In genomic region chr7:49805618-49806017, GRCm38 (mm10) we compare ENCODE assay signal across 27 mouse cellular contexts. TPM values are rescaled to one million over a fixed set of nuclear protein-coding genes. Genes with fewer than 3 reads are reported as not detected.
DNase-seq lines count a peak whose midpoint lies in the region; ATAC-seq and TF ChIP-seq lines count a peak whose summit lies in the region.
"Had no signal": no experiment of that assay in that cellular context is flagged by ENCODE, and none has a peak within 500 bp of the region (broad histone marks: within the 10 kb centered on the region; RNA-seq: fewer than 3 reads in every experiment).

No protein-coding gene starts in this region.

- ATAC-seq in liver, embryonic 12.5 days = peak; percentile 65
- ATAC-seq in liver, embryonic 14.5 days (ENCODE audit: insufficient read depth) = peak; percentile 56
- no peak for ATAC-seq in hindbrain, embryonic 12.5 days (ENCODE audit: low FRiP score)
- ATAC-seq: forebrain, embryonic 14.5 days; Patski had no signal

- no peak overlapping the region for H3K9ac ChIP-seq in liver, embryonic 12.5 days
- H3K9ac ChIP-seq in liver, embryonic 14.5 days (replicated peaks) = no peak overlapping the region
- H3K9ac ChIP-seq in hindbrain, embryonic 12.5 days = no peak overlapping the region
- H3K9ac ChIP-seq: embryonic facial prominence, embryonic 15.5 days; hindbrain, embryonic 15.5 days; lung, embryonic 15.5 days; neural tube, embryonic 15.5 days had no signal

- peak overlapping the region; percentile 6; the same call in 1 of the 2 replicates for H3K4me2 ChIP-seq in liver, embryonic 12.5 days
- H3K4me2 ChIP-seq in liver, embryonic 14.5 days (ENCODE audit: low read depth) = 0 out of 2 replicates have a peak overlapping the region, but pooled peaks have one; percentile 3
- H3K4me2 ChIP-seq in hindbrain, embryonic 12.5 days (replicated peaks) = no peak overlapping the region
- H3K4me2 ChIP-seq: embryonic facial prominence, embryonic 15.5 days; heart, embryonic 11.5 days; hindbrain, embryonic 15.5 days; lung, embryonic 15.5 days; neural tube, embryonic 15.5 days had no signal

- 0 out of 2 replicates have a peak overlapping the region, but pooled peaks have one; percentile 58 for H3K27ac ChIP-seq in liver, embryonic 12.5 days
- no peak overlapping the region for H3K27ac ChIP-seq in liver, embryonic 14.5 days
- H3K27ac ChIP-seq in hindbrain, embryonic 12.5 days = no peak overlapping the region
- H3K27ac ChIP-seq: embryonic facial prominence, embryonic 10.5 days; embryonic facial prominence, embryonic 15.5 days; hindbrain, embryonic 15.5 days; kidney, postnatal 0 days; lung, embryonic 15.5 days; neural tube, embryonic 15.5 days had no signal

- peak; percentile 61 for TF ChIP-seq EP300 in liver, embryonic 14.5 days (IDR thresholded peaks at IDR 0.05; ENCODE audit: low read depth)

- TF ChIP-seq CTCF in liver, embryonic 14.5 days (IDR thresholded peaks at IDR 0.05; ENCODE audit: low read depth) = no peak

- WGBS in liver, embryonic 12.5 days (ENCODE audit: insufficient replicate concordance) = 25% methylated on average over 3 of the region's 3 CpGs
- WGBS in liver, embryonic 14.5 days (ENCODE audit: insufficient replicate concordance) = 15% methylated on average over 3 of the region's 3 CpGs
- WGBS in hindbrain, embryonic 12.5 days = 77% methylated on average over 3 of the region's 3 CpGs

- no peak overlapping the region for H3K4me3 ChIP-seq in liver, embryonic 12.5 days
- H3K4me3 ChIP-seq in liver, embryonic 14.5 days (ENCODE audit: insufficient read depth in 1 of 2, low read depth in 2 of 2, low read length in 2 of 2) = no peak overlapping the region
- H3K4me3 ChIP-seq in hindbrain, embryonic 12.5 days = no peak overlapping the region
- H3K4me3 ChIP-seq: embryonic facial prominence, embryonic 10.5 days; embryonic facial prominence, embryonic 15.5 days; hindbrain, embryonic 15.5 days; lung, embryonic 15.5 days; megakaryocyte, embryonic 14.5 days; neural tube, embryonic 15.5 days had no signal

- no peak for DNase-seq in liver
- DNase-seq in c-Kit-positive CD71-positive TER-119-negative erythroid progenitor cells, embryonic 14.5 days (ENCODE audit: low read depth) = peak; percentile 36
- no peak for DNase-seq in liver, embryonic 14.5 days (ENCODE audit: low read depth in 3 of 3, low spot score in 3 of 3)
- DNase-seq in adipocyte (ENCODE audit: low spot score) = no peak
- DNase-seq: adrenal gland, postnatal 25 days; cerebellum, adult 8-10 months; cerebellum, postnatal 25 days; gastrocnemius, postnatal 14 days; kidney, adult 2 months; layer of hippocampus, postnatal 36 days; midbrain, embryonic 14.5 days; retina, postnatal 1 day; right cerebral cortex, postnatal 14 days; thymus, postnatal 4 days had no signal

- H3K9me3 ChIP-seq in liver, embryonic 12.5 days (replicated peaks) = no peaks in the 10 kb centered on the region
- H3K9me3 ChIP-seq in liver, embryonic 14.5 days (ENCODE audit: control insufficient read depth, low read length) = no peaks in the 10 kb centered on the region
- no peaks in the 10 kb centered on the region for H3K9me3 ChIP-seq in hindbrain, embryonic 12.5 days (replicated peaks)
- H3K9me3 ChIP-seq: embryonic facial prominence, embryonic 10.5 days; embryonic facial prominence, embryonic 15.5 days; hindbrain, embryonic 15.5 days; lung, embryonic 15.5 days; megakaryocyte, embryonic 14.5 days; neural tube, embryonic 15.5 days had no signal

- peaks cover 41% of the 10 kb centered on the region for H3K4me1 ChIP-seq in liver, embryonic 12.5 days
- H3K4me1 ChIP-seq in liver, embryonic 14.5 days (replicated peaks; ENCODE audit: control insufficient read depth in 2 of 2, insufficient read depth in 2 of 2, low read length in 1 of 2) = peaks cover 13 to 16% of the 10 kb centered on the region in 2 experiments
- 0 out of 2 replicates have a peak, but pooled peaks cover 2% of the 10 kb centered on the region for H3K4me1 ChIP-seq in hindbrain, embryonic 12.5 days
- H3K4me1 ChIP-seq: embryonic facial prominence, embryonic 10.5 days; embryonic facial prominence, embryonic 15.5 days; hindbrain, embryonic 15.5 days; lung, embryonic 15.5 days had no signal

- peaks cover 64% of the 10 kb centered on the region for H3K36me3 ChIP-seq in liver, embryonic 12.5 days
- peaks cover 16% of the 10 kb centered on the region for H3K36me3 ChIP-seq in liver, embryonic 14.5 days (replicated peaks; ENCODE audit: control insufficient read depth, insufficient read depth, low read depth)
- no peaks in the 10 kb centered on the region; the same call in none of the 2 replicates for H3K36me3 ChIP-seq in hindbrain, embryonic 12.5 days
- H3K36me3 ChIP-seq: hindbrain, embryonic 15.5 days had no signal

- H3K27me3 ChIP-seq in liver, embryonic 12.5 days (replicated peaks) = no peaks in the 10 kb centered on the region
- no peaks in the 10 kb centered on the region for H3K27me3 ChIP-seq in liver, embryonic 14.5 days (ENCODE audit: control insufficient read depth, insufficient read depth, low read length)
- H3K27me3 ChIP-seq in hindbrain, embryonic 12.5 days = no peaks in the 10 kb centered on the region
- H3K27me3 ChIP-seq: CH12.LX; embryonic facial prominence, embryonic 15.5 days; hindbrain, embryonic 15.5 days; lung, embryonic 15.5 days; megakaryocyte, embryonic 14.5 days; neural tube, embryonic 15.5 days; Patski had no signal

RNA-seq across cellular contexts. Expression of gene Prmt3, which starts 27.5 kb away (rescaled TPM):
- 46.1 and 48.0 TPM in 2 replicates for polyA plus RNA-seq in liver, embryonic 12.5 days (2016; fragmentation: Nextera tagmentation; extraction: Ambion mirVana)
- 9.2 and 12.2 TPM in 2 replicates for polyA plus RNA-seq in liver, embryonic 14.5 days (2012; rRNA removed)
- 20.1 and 25.7 TPM in 2 replicates for polyA plus RNA-seq in liver, embryonic 14.5 days (2014; fragmentation: Nextera tagmentation; extraction: Ambion mirVana)
- 53.1 and 56.2 TPM in 2 replicates for polyA plus RNA-seq in hindbrain, embryonic 12.5 days (2016; fragmentation: Nextera tagmentation; extraction: Ambion mirVana)

RNA-seq across cellular contexts. Expression of gene Htatip2, which starts 46.7 kb away (rescaled TPM):
- polyA plus RNA-seq in liver, embryonic 12.5 days (2016; fragmentation: Nextera tagmentation; extraction: Ambion mirVana) = 37.0 and 37.7 TPM in 2 replicates
- polyA plus RNA-seq in liver, embryonic 14.5 days (2012; rRNA removed) = 10.8 and 17.3 TPM in 2 replicates
- 26.2 and 28.6 TPM in 2 replicates for polyA plus RNA-seq in liver, embryonic 14.5 days (2014; fragmentation: Nextera tagmentation; extraction: Ambion mirVana)
- polyA plus RNA-seq in hindbrain, embryonic 12.5 days (2016; fragmentation: Nextera tagmentation; extraction: Ambion mirVana) = 4.4 and 5.0 TPM in 2 replicates
- polyA plus RNA-seq: Patski had no signal
